8 mouse cellular contexts compared by ENCODE assay signal in the genomic region with DNA sequence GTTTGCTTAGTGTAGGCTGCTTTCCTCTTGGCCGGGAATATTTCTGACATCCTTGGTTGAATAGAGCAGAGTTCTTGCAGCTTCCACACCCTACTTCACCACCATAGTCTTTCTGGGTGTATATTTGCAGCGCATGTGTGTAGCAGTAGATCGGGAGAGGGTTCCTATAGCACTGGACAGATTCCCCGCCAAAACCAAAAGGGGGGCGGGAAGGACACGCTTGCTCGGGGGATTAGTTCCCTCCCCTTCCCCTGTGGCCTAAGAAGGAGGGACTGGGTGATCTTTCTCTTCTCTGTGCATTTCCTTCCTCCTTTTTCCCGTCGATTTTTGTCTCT. TPM values are rescaled to one million over a fixed set of nuclear protein-coding genes. Genes with fewer than 3 reads are reported as not detected.
DNase-seq lines count a peak whose midpoint lies in the region; ATAC-seq and TF ChIP-seq lines count a peak whose summit lies in the region.

No protein-coding gene starts in this region.

- no peak overlapping the region for H3K9ac ChIP-seq in limb, embryonic 14.5 days (ENCODE audit: low read depth, low read length, severe bottlenecking)
- H3K9ac ChIP-seq in neural tube, embryonic 14.5 days (replicated peaks; ENCODE audit: low read depth, low read length) = no peak overlapping the region

- WGBS in limb, embryonic 14.5 days = 3% methylated on average over 9 of the region's 9 CpGs
- WGBS in neural tube, embryonic 14.5 days = 2% methylated on average over 9 of the region's 9 CpGs

- H3K9me3 ChIP-seq in erythroblast, embryonic 14.5 days (ENCODE audit: control insufficient read depth, low read length) = no peaks in the 10 kb centered on the region
- H3K9me3 ChIP-seq in limb, embryonic 14.5 days (ENCODE audit: control insufficient read depth, low read length) = no peaks in the 10 kb centered on the region
- no peaks in the 10 kb centered on the region for H3K9me3 ChIP-seq in neural tube, embryonic 14.5 days (ENCODE audit: control insufficient read depth, low read length)

- TF ChIP-seq POLR2A in limb, embryonic 14.5 days (IDR thresholded peaks at IDR 0.05; ENCODE audit: borderline replicate concordance, extremely low read depth, insufficient read depth, insufficient read length) = no peak

- H3K27ac ChIP-seq in layer of hippocampus, adult 2 months = no peak overlapping the region
- no peak overlapping the region for H3K27ac ChIP-seq in limb, embryonic 14.5 days (replicated peaks; ENCODE audit: low read depth, low read length)
- no peak overlapping the region for H3K27ac ChIP-seq in neural tube, embryonic 14.5 days (ENCODE audit: low read depth, low read length)

- H3K27me3 ChIP-seq in erythroblast, embryonic 14.5 days (ENCODE audit: control insufficient read depth) = peaks cover 46% of the 10 kb centered on the region
- H3K27me3 ChIP-seq in limb, embryonic 14.5 days (ENCODE audit: control insufficient read depth, insufficient read depth, low read length) = peaks cover 95% of the 10 kb centered on the region
- H3K27me3 ChIP-seq in neural tube, embryonic 14.5 days (ENCODE audit: control insufficient read depth, insufficient read depth, low read length) = peaks cover 63% of the 10 kb centered on the region

- H3K4me2 ChIP-seq in limb, embryonic 14.5 days (replicated peaks; ENCODE audit: low read depth, low read length, severe bottlenecking) = peak overlapping the region; percentile 95
- H3K4me2 ChIP-seq in neural tube, embryonic 14.5 days (ENCODE audit: low read depth, low read length) = peak overlapping the region; percentile 91

- DNase-seq in layer of hippocampus, adult 2 months (ENCODE audit: low spot score in 2 of 2) = no peak
- no peak for DNase-seq in layer of hippocampus, postnatal 25 days (ENCODE audit: extremely low spot score in 1 of 2, low spot score in 1 of 2)
- DNase-seq in limb, embryonic 14.5 days (ENCODE audit: low spot score) = no peak
- DNase-seq in thymus, postnatal 25 days = no peak
- DNase-seq in thymus, postnatal 0 days (ENCODE audit: low spot score) = no peak
- DNase-seq in cerebellum, adult 11-12 months = no peak

- peaks cover 99% of the 10 kb centered on the region for H3K36me3 ChIP-seq in erythroblast, embryonic 14.5 days (ENCODE audit: control insufficient read depth)
- H3K36me3 ChIP-seq in limb, embryonic 14.5 days (ENCODE audit: control insufficient read depth, insufficient read depth, low read length) = no peaks in the 10 kb centered on the region
- no peaks in the 10 kb centered on the region for H3K36me3 ChIP-seq in neural tube, embryonic 14.5 days (ENCODE audit: control insufficient read depth, insufficient read depth, low read length)

- no peak for ATAC-seq in limb, embryonic 14.5 days (ENCODE audit: low FRiP score, low read depth)
- ATAC-seq in neural tube, embryonic 14.5 days (ENCODE audit: low read depth) = no peak

- peaks cover 53% of the 10 kb centered on the region for H3K4me1 ChIP-seq in erythroblast, embryonic 14.5 days (ENCODE audit: control insufficient read depth)
- H3K4me1 ChIP-seq in limb, embryonic 14.5 days (ENCODE audit: control insufficient read depth, insufficient read depth, low read length) = peaks cover 5% of the 10 kb centered on the region; the same call in 1 of the 2 replicates
- 0 out of 2 replicates have a peak, but pooled peaks cover 7% of the 10 kb centered on the region for H3K4me1 ChIP-seq in neural tube, embryonic 14.5 days (ENCODE audit: control insufficient read depth, insufficient read depth, low read length)

- no peak for TF ChIP-seq CTCF in layer of hippocampus, adult 2 months (conservative IDR thresholded peaks at IDR 0.05)

- peak overlapping the region; percentile 56 for H3K4me3 ChIP-seq in layer of hippocampus, adult 2 months
- H3K4me3 ChIP-seq in erythroblast, embryonic 14.5 days (replicated peaks) = peak overlapping the region; percentile 99
- H3K4me3 ChIP-seq in limb, embryonic 14.5 days (replicated peaks; ENCODE audit: low read length) = peak overlapping the region; percentile 48
- H3K4me3 ChIP-seq in neural tube, embryonic 14.5 days (ENCODE audit: low read depth, low read length) = peak overlapping the region; percentile 41; the same call in 1 of the 2 replicates

RNA-seq across cellular contexts. Expression of a gene that starts 6.3 kb away (rescaled TPM):
- total RNA-seq in layer of hippocampus, adult 2 months (2021) = 1 to 10 TPM in 1 of 2 experiments, under 1 TPM in 1; 0.86 to 1.0 TPM
- total RNA-seq in layer of hippocampus, postnatal 25 days (2021) = 1 to 10 TPM; 1.1 to 1.5 TPM
- 65.6 and 98.0 TPM in 2 replicates for polyA plus RNA-seq in erythroblast, embryonic 14.5 days (2012)
- 3.4 and 4.4 TPM in 2 replicates for polyA plus RNA-seq in limb, embryonic 14.5 days (2012; rRNA removed)
- 1.6 and 1.7 TPM in 2 replicates for polyA plus RNA-seq in limb, embryonic 14.5 days (2014; fragmentation: Nextera tagmentation; extraction: Ambion mirVana)
- 2.3 TPM in 2 replicates for polyA plus RNA-seq in neural tube, embryonic 14.5 days (2014; fragmentation: Nextera tagmentation; extraction: Ambion mirVana)
- 0.08 and 0.13 TPM in 2 replicates for polyA plus RNA-seq in thymus, postnatal 0 days (2015; fragmentation: Nextera tagmentation; extraction: Ambion mirVana)

RNA-seq across cellular contexts. Expression of a gene that starts 26.0 kb away (rescaled TPM):
- total RNA-seq in layer of hippocampus, adult 2 months (2021) = under 1 TPM in 1 of 2 experiments, not detected in 1; 0.96 TPM
- total RNA-seq in layer of hippocampus, postnatal 25 days (2021) = under 1 TPM in 1 of 2 experiments, not detected in 1; 0.71 TPM
- polyA plus RNA-seq in erythroblast, embryonic 14.5 days (2012) = 0.99 and 2.2 TPM in 2 replicates
- 11.3 and 12.0 TPM in 2 replicates for polyA plus RNA-seq in limb, embryonic 14.5 days (2012; rRNA removed)
- polyA plus RNA-seq in limb, embryonic 14.5 days (2014; fragmentation: Nextera tagmentation; extraction: Ambion mirVana) = 14.7 and 21.9 TPM in 2 replicates
- 2.4 and 2.7 TPM in 2 replicates for polyA plus RNA-seq in neural tube, embryonic 14.5 days (2014; fragmentation: Nextera tagmentation; extraction: Ambion mirVana)
- 2.8 and 3.5 TPM in 2 replicates for polyA plus RNA-seq in thymus, postnatal 0 days (2015; fragmentation: Nextera tagmentation; extraction: Ambion mirVana)

Comparison
In these comparisons a context has a peak if more than half of its experiments do, and no peak if none do; other contexts are left out.
1. H3K4me3 ChIP-seq: peak in every context shown above with its lines; median percentile 99 in erythroblast, embryonic 14.5 days; 56 in layer of hippocampus, adult 2 months; 48 in limb, embryonic 14.5 days; 41 in neural tube, embryonic 14.5 days.
2. RNA of a gene that starts 6.3 kb away (polyA plus RNA-seq): 65.6 to 98.0 TPM in erythroblast, embryonic 14.5 days; 1.6 to 4.4 TPM in limb, embryonic 14.5 days, 2.3 TPM in neural tube, embryonic 14.5 days and 0.08 to 0.13 TPM in thymus, postnatal 0 days; every median in the first group is over 10 times any median in the second.